Mouse (Mus musculus): ENCODE results near the gene Kctd11. TPM values are rescaled to one million over a fixed set of nuclear protein-coding genes. Genes with fewer than 3 reads are reported as not detected.

The Kctd11 gene
- total RNA-seq, 2 experiments from 2014 or later, result 3.6 to 6.0 TPM

DNA sequence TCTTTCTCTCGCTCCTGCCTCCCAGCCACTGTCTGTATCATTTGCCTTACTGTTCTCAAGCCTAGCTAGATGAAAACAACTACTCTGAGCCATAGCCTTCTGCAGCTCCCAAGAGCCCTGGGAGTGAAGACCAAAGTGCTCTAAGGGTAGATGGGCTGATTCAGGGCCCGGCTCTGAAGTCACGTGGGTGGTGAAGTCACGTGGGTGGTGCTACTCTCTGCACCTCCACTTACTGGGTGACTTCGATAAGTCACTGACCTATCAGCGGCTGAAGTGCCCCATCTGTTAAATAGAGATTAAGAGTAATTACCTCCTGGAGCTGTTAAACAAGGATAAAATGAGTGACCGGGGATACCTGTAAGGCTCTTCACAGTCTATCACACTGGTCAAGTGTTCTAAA lies 27.2 kb downstream of the Kctd11 start:
- no peak for DNase-seq (ENCODE audit: low spot score in 2 of 2)

DNA sequence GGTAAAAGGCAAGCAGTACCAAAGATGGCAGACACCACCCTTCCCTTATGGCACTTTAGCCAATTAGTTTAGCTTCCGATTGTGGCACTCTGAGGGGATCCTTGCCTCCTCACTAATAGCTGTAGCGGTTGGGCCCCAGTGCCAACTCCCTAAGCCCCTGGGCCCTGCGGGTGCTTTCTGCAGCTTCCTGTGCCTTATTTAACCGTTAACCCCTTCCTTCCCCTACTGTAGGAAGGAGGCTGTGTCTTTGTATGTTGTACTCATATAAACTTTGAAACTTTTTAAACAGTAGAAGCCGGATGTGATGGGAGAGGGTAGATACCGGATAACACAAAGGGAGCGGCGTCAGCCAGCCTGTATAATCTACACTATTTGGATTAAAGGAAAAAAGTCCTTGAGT lies 30.5 kb downstream of the Kctd11 start:
- DNase-seq (ENCODE audit: low spot score in 2 of 2), result no peak

DNA sequence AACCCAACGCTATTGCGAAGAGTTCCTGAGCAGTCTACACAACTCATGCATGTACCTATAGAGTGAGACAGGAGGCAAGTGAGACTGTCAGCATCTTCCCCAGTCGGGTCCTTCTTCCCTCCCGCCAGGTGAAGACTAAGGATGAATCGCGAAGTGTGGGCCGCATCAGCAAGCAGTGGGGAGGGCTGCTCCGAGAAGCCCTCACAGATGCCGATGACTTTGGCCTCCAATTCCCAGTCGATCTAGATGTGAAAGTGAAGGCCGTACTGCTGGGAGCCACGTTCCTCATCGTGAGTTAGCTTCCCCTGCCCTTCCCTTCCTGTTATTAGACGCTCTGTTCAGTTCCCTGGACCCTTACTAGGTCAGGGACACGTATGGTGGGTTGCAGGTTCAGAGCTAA lies 31.3 kb downstream of the Kctd11 start:
- no peak for DNase-seq (ENCODE audit: low spot score in 2 of 2)

- DNase-seq (ENCODE audit: low spot score in 2 of 2), result no peak
These were observed 32.1 kb downstream of the Kctd11 start for GRCm38 (mm10) chr11:69849128-69849527.

DNA sequence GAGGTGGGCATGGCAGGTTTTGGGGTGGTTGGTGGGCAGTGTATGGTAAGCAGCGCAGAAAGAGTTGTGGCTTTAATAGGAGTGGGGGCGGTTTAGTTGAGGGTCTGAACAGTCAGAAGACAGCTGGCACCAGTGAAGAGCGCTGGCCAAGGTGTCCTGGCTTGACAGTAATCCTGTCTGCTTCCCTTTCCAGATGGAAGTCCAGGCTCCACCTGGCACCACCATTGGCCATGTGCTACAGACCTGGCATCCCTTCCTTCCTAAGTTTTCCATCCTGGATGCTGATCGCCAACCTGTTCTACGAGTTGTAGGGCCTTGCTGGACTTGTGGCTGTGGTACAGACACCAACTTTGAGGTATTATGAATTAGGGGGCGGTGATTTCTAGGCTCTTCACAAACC lies 33.2 kb downstream of the Kctd11 start:
- DNase-seq (ENCODE audit: low spot score in 2 of 2), result no peak

GRCm38 (mm10) chr11:69846738-69847688 lies 34.2 kb downstream of the Kctd11 start:
- no peak for DNase-seq (ENCODE audit: low spot score in 2 of 2)

GRCm38 (mm10) chr11:69846198-69846680 lies 35.0 kb downstream of the Kctd11 start, which contains the start of gene Plscr3:
TSS of gene Plscr3 (plus strand) at chr11:69846376.
- peak; percentile 93 to 94 for DNase-seq (ENCODE audit: low spot score in 2 of 2)

DNA sequence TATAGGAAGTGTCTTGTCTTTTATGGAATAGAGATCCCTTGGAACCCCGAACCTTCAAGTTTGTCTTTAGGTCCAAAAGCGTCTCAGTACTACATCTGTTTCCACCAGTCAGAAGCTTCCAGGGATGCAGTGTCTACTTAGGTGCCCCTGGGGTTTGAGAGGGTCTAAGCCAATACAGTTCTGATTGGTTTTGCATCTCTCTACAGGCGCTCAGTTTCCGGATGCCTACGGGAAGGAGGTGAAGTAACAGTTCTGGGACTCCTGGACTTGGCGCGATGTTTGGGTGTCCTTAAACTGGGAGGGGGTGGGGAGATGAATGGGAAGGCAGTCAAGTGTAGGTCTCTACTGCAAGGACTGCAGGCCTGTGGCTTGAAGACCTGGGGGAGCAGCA lies 42.5 kb downstream of the Kctd11 start:
- DNase-seq (ENCODE audit: low spot score in 2 of 2), result no peak

DNA sequence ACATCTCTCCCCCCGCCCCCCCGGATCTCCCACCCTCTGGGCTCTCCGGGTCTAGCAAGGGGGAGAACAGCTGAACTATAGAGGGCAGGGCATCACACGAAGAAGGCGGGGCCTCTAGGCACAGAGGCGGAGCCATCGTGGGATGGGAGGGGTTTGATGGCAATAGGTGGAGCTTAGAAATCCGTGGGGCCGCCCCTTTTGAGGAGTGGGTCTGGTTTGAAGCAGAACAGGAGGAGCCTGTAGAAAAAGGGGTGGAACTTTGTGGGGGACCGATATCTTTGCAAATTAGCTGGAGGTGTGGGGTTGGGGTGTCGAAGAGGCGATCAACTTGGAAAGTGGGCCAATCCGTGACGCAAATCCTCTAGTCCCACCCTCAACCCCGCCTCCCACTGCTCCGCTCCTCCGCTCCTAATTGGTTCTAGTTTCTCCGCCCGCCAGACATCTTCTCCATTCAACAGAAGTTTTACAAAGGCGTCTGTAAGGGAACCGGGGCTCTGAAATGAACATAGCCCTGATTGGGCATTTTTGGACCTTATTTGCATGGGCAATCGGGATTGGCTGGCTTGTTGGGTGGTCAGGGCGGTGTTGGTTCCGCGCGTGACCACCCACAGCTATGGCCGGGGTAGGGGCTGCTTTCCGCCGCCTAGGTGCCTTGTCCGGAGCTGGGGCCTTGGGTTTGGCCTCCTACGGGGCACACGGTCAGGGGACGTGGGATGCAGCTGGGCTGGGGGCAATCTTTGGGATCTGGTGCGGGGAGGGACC lies 43.1 kb downstream of the Kctd11 start, which contains the start of gene Tmem256:
Gene Tmem256 (plus strand): TSS at position 563 of the 762 bp plus-strand sequence.
- peak; percentile 86 to 90 for DNase-seq (ENCODE audit: low spot score in 2 of 2)

DNA sequence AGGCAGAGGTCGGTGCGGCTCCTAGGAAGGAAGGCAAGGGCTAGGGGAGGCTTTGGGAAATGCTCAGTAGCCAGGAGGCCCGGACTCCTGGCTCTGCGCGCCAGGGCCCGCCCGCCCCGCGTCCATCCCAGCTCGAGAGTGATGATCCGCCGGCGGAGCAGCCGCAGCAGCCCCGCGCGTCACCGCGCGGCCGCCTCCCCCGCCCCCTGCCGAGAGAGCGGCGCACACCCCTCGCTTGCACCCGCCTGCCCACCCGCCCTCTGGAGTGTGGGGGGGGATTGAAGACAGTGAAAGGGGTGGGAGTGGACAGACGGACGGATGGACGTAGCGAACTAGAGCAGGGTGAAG lies 43.6 kb downstream of the Kctd11 start, which contains the start of gene Nlgn2:
Gene Nlgn2 (minus strand): TSS at position 181 of the 348 bp plus-strand sequence.
- DNase-seq (ENCODE audit: low spot score in 2 of 2), result peak in 1 of 2 experiments; percentile 59

GRCm38 (mm10) chr11:69836703-69837576 lies 44.3 kb downstream of the Kctd11 start:
- peak in 1 of 2 experiments; percentile 48 for DNase-seq (ENCODE audit: low spot score in 2 of 2)

DNA sequence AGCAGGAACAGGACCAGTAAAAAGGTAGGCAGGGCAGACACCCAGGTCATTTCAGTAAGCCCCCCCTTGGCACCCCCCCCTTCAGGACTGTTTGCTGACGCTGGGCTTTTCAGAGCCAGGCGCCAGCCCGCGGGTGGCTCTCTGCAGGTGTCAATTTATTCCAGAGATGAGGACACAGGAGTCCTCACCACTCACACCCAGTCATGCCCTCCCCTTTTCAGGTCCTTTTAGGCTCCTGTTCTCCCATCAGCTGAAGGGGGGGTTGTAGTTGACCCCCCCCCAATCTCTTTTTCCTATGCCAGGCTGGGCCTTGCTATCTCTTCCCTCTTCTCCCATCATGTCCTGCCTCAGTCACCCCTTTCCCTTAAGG lies 45.3 kb downstream of the Kctd11 start:
- no peak for DNase-seq (ENCODE audit: low spot score in 2 of 2)

DNA sequence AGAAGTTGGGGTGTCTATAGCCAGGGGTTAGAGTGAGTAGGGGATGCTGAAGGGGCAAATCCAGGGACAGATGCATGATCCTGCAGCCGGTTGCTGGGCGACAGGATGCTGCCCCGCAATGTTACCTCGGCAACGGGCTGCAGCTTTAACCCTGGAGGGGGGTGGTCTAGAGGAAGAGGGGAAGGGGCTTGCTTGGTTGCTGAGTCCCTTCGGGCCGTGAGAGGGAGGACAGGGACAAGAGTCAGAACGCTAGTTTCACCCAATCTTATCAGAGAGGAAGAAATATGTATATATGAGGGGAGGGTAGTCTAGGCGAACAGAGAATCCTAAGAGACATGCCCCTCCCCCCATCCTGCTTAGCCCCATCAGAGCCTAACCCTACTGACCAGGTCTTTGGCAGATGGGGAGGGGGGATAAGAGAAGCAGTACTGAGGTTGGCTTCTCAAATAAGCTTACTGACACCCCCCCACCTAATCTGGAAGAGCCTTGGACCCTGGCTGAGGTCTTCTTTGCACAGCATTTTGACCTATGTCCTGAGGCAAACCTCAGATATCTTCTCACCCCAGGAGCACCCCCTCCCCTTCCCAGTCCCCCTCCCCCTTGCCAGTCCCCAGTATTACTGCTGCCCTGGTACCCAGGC lies 45.8 kb downstream of the Kctd11 start:
- no peak for DNase-seq (ENCODE audit: low spot score in 2 of 2)

GRCm38 (mm10) chr11:69834001-69834549 lies 47.1 kb downstream of the Kctd11 start:
- no peak for DNase-seq (ENCODE audit: low spot score in 2 of 2)

GRCm38 (mm10) chr11:69833554-69833953 lies 47.7 kb downstream of the Kctd11 start:
- no peak for DNase-seq (ENCODE audit: low spot score in 2 of 2)

GRCm38 (mm10) chr11:69828832-69829231 lies 52.4 kb downstream of the Kctd11 start:
- DNase-seq (ENCODE audit: low spot score in 2 of 2), result no peak

All from adrenal gland, adult 18-20 months (tissue).